Mouse (Mus musculus): ENCODE measurements around the gene Grid2. TPM values are rescaled to one million over a fixed set of nuclear protein-coding genes. Genes with fewer than 3 reads are reported as not detected.

Gene Grid2
- polyA plus RNA-seq, 1 experiment from 2014 or later = 2.2 TPM

DNA sequence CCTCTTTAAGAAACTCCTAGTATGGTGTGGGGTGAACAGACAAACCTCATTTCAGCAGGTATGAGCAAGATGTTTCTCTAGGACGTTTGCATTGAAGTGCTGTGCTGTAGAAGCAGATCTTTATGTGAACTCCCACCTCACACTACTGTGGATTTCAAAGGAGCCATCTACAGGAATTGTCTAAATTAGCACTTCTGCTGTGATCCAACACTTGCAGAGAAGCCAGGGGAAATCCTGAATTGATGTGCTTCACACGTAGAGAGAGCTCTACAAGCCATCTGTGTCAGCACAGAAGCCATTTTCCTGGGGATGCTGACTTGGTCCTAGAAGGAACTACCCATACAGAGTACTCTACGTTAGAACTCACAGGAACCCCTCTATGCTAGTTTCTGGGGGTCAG lies 430.0 kb downstream of the Grid2 start:
- no peak overlapping the region for H3K9ac ChIP-seq
- no peak overlapping the region for H3K4me2 ChIP-seq (replicated peaks)
- H3K4me3 ChIP-seq = no peak overlapping the region
- 41% methylated on average over 3 of the region's 3 CpGs for WGBS
- no peaks in the 10 kb centered on the region for H3K27me3 ChIP-seq
- no peak for ATAC-seq (ENCODE audit: low FRiP score, low read depth)
- no peaks in the 10 kb centered on the region for H3K4me1 ChIP-seq
- H3K36me3 ChIP-seq = no peaks in the 10 kb centered on the region
- no peaks in the 10 kb centered on the region for H3K9me3 ChIP-seq
- H3K27ac ChIP-seq = no peak overlapping the region

DNA sequence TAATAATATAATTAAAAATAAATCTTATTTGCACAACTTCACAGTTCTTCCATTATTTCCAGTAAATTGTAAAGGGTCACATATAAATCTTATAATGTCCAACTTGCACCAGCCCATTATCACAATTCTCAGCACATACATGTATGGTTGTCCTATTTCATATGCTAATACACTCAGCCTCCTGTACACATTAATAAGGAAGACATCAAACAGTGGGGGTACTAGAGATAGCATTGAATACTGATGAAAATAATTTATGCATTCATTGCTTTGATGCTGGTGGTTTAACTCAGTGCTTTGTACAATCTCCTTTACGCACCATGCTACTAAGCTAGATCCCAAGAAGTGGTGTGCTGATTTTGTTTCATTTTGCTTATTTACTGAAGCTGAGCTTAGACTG lies 446.0 kb downstream of the Grid2 start:
- ATAC-seq (ENCODE audit: low FRiP score, low read depth) = no peak
- H3K4me3 ChIP-seq = no peak overlapping the region
- no peak overlapping the region for H3K27ac ChIP-seq
- no peaks in the 10 kb centered on the region for H3K36me3 ChIP-seq
- no peaks in the 10 kb centered on the region for H3K9me3 ChIP-seq
- WGBS = 97% methylated on average over 1 of the region's 1 CpGs
- no peak overlapping the region for H3K4me2 ChIP-seq (replicated peaks)
- H3K27me3 ChIP-seq = no peaks in the 10 kb centered on the region
- no peak overlapping the region for H3K9ac ChIP-seq
- H3K4me1 ChIP-seq = no peaks in the 10 kb centered on the region

DNA sequence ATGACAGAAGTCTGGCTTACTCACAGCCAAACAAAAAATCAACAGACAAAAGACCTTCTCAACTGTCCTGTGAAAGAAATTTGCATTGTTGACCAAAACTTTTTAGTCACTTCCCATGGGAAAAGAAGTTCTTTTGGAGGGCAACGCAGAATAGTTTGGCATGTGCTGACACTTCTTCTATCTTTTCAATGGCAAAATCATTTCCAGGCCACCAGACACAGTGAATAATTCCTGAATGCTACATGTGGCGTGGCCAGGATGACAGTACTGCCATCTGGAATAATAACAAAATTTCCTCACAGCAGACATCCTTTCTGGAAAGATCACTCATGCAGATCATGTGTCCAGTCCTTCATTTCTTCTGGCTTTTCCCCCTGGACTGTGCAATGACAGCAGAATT lies 478.1 kb downstream of the Grid2 start:
- Histone ChIP-seq H3K9me3 (no peaks in the 10 kb centered on the region), H3K27me3 (no peaks in the 10 kb centered on the region), H3K27ac (no peak overlapping the region), H3K4me1 (no peaks in the 10 kb centered on the region), H3K4me2 (replicated peaks) (no peak overlapping the region), H3K4me3 (no peak overlapping the region), H3K36me3 (no peaks in the 10 kb centered on the region), H3K9ac (no peak overlapping the region)
- ATAC-seq (ENCODE audit: low FRiP score, low read depth) = no peak
- 76% methylated on average over 2 of the region's 2 CpGs for WGBS

DNA sequence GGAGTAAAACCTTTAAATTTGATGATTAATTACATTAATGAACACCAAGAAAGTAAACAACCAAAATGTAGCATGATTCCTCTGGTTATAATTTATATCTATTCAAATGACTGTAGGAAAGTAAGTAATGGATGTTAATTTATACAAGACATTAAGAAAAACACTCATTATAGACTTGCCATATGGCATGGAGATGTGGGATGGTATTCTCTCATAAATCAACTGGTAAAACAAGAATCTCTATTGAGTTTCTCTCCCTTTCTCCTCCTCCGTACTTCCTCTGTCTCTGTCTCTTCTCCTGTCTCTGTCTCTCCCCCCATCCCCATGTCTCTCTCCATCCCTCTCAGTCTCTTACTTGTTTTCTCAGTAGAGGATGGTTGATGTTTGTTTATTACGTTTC lies 506.9 kb downstream of the Grid2 start:
- Histone ChIP-seq H3K4me1 (no peaks in the 10 kb centered on the region), H3K4me2 (replicated peaks) (no peak overlapping the region), H3K36me3 (no peaks in the 10 kb centered on the region), H3K27ac (no peak overlapping the region), H3K9ac (no peak overlapping the region), H3K9me3 (no peaks in the 10 kb centered on the region), H3K27me3 (no peaks in the 10 kb centered on the region), H3K4me3 (no peak overlapping the region)
- WGBS = 78% methylated on average over 2 of the region's 2 CpGs
- ATAC-seq (ENCODE audit: low FRiP score, low read depth) = no peak

DNA sequence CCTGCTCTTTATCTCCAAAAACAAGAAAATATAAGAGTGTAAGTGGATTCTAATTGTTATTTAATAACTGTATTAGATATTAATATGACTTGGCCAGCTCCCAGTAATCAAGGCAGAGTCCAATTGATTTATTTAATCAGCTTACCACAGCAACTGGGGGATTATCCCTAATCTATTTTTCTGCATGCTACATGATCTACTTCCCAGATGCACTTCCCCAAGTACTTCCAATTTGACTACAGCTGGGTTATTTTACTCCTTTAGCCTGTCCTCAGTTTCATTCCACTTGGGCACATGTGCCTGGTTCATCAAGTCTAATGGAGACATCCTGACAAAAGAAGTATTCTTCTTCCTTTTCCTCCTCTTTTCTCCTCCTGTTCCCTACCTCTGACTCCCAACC lies 539.0 kb downstream of the Grid2 start:
- Histone ChIP-seq H3K4me2 (replicated peaks) (no peak overlapping the region), H3K9ac (no peak overlapping the region), H3K27me3 (no peaks in the 10 kb centered on the region), H3K4me1 (no peaks in the 10 kb centered on the region), H3K27ac (no peak overlapping the region), H3K36me3 (no peaks in the 10 kb centered on the region), H3K4me3 (no peak overlapping the region), H3K9me3 (no peaks in the 10 kb centered on the region)
- ATAC-seq (ENCODE audit: low FRiP score, low read depth) = no peak

DNA sequence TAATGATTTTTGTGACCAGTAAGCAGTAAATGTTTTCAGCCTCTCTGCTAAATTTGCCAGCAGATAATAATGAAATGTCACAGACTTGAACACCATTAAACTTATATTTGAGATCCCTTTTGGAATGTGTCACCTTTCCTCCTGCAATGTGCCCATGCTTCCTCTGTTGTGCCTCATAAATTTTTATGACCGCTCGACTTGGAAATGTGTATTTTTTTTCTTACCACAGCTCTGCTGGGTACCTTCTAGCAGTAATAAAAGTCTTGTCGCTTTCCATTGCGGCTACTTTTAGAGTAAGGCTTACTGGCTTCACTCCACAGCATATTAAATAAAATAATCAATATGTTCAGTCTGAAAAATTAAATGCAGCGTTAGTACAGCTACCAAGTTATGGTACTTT lies 564.6 kb downstream of the Grid2 start:
- H3K4me1 ChIP-seq = peaks cover 9% of the 10 kb centered on the region; the same call in 1 of the 2 replicates
- H3K9ac ChIP-seq = no peak overlapping the region
- peak overlapping the region; percentile 25; the same call in 1 of the 2 replicates for H3K4me2 ChIP-seq (replicated peaks)
- no peaks in the 10 kb centered on the region for H3K36me3 ChIP-seq
- H3K9me3 ChIP-seq = no peaks in the 10 kb centered on the region
- ATAC-seq (ENCODE audit: low FRiP score, low read depth) = peak; percentile 67; the same call in 1 of the 2 replicates
- WGBS = 11% methylated on average over 5 of the region's 5 CpGs
- no peaks in the 10 kb centered on the region for H3K27me3 ChIP-seq
- H3K27ac ChIP-seq = no peak overlapping the region; the same call in 1 of the 2 replicates
- H3K4me3 ChIP-seq = no peak overlapping the region

DNA sequence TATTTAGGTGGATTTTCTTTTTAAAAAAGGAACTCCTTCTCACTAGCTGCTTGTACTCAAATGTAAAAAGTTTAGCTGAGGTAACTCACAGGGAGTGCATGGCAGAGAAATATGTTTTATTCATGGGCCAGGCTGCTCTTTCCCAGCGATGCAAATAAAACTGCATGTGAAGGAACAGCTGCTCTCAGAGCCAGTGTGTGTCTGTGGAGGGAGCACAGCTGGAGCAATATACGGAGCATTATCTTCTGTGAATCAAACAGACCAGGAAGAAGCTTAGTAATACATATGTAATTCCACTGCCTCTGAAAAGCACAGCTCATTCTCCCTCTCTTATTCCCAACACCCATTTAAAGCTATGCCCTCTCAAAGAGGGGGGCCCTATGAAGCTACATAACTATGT lies 607.0 kb downstream of the Grid2 start:
- Histone ChIP-seq H3K27me3 (no peaks in the 10 kb centered on the region), H3K4me2 (replicated peaks) (no peak overlapping the region), H3K9ac (no peak overlapping the region), H3K9me3 (no peaks in the 10 kb centered on the region), H3K4me1 (no peaks in the 10 kb centered on the region), H3K36me3 (no peaks in the 10 kb centered on the region), H3K4me3 (no peak overlapping the region), H3K27ac (no peak overlapping the region)
- no peak for ATAC-seq (ENCODE audit: low FRiP score, low read depth)
- 26% methylated on average over 2 of the region's 2 CpGs for WGBS

DNA sequence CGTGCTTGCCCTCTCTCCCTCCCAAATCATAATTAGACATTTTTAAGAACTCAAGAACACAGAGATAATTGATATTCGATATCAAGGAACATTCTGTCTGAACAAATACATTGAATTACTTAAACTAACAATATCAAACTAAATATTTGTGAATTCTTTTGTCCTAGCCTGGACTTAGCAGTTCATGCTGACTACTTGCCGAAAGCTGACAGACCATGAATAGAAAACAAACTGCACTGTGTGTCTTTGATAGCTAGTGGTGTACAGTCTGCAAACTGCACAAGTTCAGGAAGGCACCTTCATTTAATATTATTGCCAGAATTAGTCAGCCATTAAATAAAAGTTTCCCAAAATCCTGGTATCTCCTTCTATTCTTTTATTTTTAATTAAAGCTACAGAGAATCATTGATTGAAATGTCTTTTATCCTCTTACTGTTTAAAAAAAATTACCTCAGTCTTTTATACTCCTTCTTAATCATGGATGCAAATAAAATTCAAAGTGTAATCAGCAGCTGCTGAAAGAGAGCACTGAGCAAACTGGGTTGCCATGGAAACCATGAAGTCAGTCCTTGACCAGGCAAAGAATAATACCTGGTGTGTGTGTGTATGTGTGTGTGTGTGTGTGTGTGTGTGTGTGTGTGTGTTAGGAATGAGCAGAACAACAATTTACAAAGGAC lies 621.5 kb downstream of the Grid2 start:
- 91% methylated on average over 3 of the region's 3 CpGs for WGBS
- H3K4me2 ChIP-seq (replicated peaks) = no peak overlapping the region

DNA sequence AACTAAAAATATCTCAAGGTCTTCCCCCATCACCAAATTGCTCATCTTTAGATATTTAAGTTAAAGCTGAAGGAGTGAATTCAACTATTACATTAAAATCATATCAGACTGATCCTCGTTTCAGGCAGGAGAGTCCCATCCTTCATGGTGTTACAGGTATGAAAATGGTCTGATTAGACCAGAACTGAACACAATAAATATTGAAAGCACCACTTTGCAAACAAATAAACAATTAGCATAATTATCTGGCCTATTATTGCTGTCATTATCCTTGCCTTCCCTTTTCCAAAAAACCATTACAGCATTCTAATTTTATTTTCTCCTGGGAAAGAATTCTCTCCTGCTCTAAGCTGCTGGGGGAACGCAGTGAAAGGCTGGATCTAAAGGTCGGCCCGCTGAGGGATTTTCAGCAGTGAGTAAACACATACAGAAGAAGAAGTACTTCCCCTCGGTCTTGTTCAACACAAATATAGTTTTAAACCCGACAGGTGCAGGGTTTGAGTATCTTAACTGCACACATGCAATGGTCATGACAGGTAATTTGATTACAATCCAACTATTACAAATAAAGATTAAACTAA lies 622.2 kb downstream of the Grid2 start:
- H3K27ac ChIP-seq = no peak overlapping the region
- no peak overlapping the region for H3K9ac ChIP-seq
- no peak overlapping the region for H3K4me2 ChIP-seq (replicated peaks)
- H3K4me1 ChIP-seq = no peaks in the 10 kb centered on the region
- no peak for ATAC-seq (ENCODE audit: low FRiP score, low read depth)
- H3K36me3 ChIP-seq = no peaks in the 10 kb centered on the region
- H3K9me3 ChIP-seq = no peaks in the 10 kb centered on the region
- H3K4me3 ChIP-seq = no peak overlapping the region
- 68% methylated on average over 6 of the region's 6 CpGs for WGBS
- no peaks in the 10 kb centered on the region for H3K27me3 ChIP-seq

More for the DNA sequence above, 621.5 kb downstream of the Grid2 start:
- ATAC-seq (ENCODE audit: low FRiP score, low read depth) = no peak
- Histone ChIP-seq H3K4me1 (no peaks in the 10 kb centered on the region), H3K4me3 (no peak overlapping the region), H3K27ac (no peak overlapping the region), H3K9me3 (no peaks in the 10 kb centered on the region), H3K27me3 (no peaks in the 10 kb centered on the region), H3K9ac (no peak overlapping the region), H3K36me3 (no peaks in the 10 kb centered on the region)

DNA sequence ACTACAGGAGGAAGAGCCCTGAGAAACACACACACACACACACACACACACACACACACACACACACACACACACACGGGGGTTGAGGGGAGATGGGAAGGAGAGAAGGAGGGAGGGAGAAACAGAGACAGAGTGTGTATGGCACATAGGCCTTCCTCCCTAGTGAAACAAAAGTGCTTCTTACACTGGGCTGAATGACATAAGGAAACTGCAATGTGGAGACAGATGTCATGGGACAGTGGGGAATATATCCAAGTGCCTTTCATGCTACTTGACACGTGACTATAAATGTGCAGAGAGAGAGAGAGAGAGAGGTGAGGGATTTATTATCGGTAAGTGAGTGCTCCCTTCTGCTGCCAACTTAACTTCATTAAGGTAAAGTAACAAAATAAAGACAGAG lies 639.0 kb downstream of the Grid2 start:
- Histone ChIP-seq H3K4me3 (no peak overlapping the region), H3K4me1 (no peaks in the 10 kb centered on the region), H3K36me3 (no peaks in the 10 kb centered on the region), H3K9ac (no peak overlapping the region), H3K9me3 (no peaks in the 10 kb centered on the region), H3K27ac (no peak overlapping the region), H3K4me2 (replicated peaks) (no peak overlapping the region), H3K27me3 (no peaks in the 10 kb centered on the region)
- no peak for ATAC-seq (ENCODE audit: low FRiP score, low read depth)
- 51% methylated on average over 3 of the region's 3 CpGs for WGBS

DNA sequence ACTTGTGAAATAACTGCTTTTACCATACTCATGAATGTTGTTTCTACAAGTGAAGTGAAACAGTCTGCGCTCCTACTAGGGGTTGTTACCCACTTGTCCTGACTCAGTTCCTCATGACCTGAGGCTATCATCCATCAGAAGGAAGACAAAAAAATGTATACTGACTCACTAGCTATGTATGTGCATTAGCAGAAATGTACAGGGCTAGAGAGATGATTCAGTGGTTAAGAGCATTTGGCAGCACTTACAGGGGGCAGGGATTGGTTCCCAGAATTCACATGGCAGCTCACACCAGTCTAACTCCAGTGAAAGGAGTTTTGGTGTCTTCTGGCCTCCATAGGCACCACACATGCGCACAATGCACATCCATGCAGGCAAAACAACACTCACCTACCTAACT lies 642.5 kb downstream of the Grid2 start:
- no peaks in the 10 kb centered on the region for H3K27me3 ChIP-seq
- 94% methylated on average over 2 of the region's 2 CpGs for WGBS
- no peak overlapping the region for H3K4me3 ChIP-seq
- no peak overlapping the region for H3K4me2 ChIP-seq (replicated peaks)
- H3K27ac ChIP-seq = no peak overlapping the region
- H3K9ac ChIP-seq = no peak overlapping the region
- H3K36me3 ChIP-seq = no peaks in the 10 kb centered on the region
- H3K9me3 ChIP-seq = no peaks in the 10 kb centered on the region
- H3K4me1 ChIP-seq = no peaks in the 10 kb centered on the region
- no peak for ATAC-seq (ENCODE audit: low FRiP score, low read depth)

DNA sequence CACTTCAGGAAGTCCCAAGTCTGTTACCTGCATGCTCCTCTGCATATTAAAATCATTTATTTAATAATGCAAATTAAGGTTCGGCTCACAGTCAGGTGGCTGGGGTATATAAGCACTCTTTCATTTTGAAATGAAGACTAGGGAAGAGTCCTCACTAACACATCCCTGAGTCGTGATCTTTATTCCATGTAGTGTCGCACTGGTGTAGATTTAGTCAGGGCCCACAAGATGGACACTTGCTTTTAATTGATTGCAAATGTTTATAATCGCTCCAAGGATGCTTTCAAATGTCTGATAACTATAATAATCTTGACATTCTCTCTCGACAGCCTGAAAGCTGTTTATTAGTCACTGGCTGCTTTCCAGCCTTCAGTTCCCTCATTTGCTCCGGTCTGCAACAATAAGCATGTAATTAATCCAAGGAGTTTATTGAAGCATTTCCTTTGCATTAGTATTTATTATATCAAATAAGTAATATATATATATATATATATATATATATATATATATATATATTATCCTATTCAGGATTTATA lies 661.4 kb downstream of the Grid2 start:
- Histone ChIP-seq H3K27me3 (no peaks in the 10 kb centered on the region), H3K27ac (no peak overlapping the region), H3K9ac (no peak overlapping the region), H3K4me3 (no peak overlapping the region), H3K4me2 (replicated peaks) (no peak overlapping the region), H3K36me3 (no peaks in the 10 kb centered on the region), H3K9me3 (no peaks in the 10 kb centered on the region), H3K4me1 (no peaks in the 10 kb centered on the region)
- WGBS = 73% methylated on average over 6 of the region's 6 CpGs
- no peak for ATAC-seq (ENCODE audit: low FRiP score, low read depth)

DNA sequence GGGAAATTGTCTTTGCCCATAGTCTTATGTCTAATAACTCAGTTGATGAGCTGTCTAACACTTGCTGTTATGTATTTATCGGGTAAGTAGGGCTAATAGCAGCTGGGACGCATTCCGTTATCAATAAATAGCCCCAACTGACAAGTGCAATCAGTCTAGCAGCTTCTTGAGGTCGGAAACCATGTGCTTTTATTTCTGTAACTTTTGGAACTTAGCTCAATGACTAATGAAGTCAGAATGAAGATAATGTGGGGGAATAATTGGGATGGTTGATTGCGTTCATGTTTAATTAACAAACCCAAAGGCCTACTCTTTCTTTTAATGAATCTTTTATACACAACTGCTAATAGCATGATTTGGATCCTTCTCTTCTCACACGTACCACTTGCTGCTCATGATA lies 666.3 kb downstream of the Grid2 start:
- Histone ChIP-seq H3K27ac (no peak overlapping the region), H3K9ac (no peak overlapping the region), H3K27me3 (no peaks in the 10 kb centered on the region), H3K4me3 (no peak overlapping the region), H3K36me3 (no peaks in the 10 kb centered on the region), H3K4me2 (replicated peaks) (no peak overlapping the region), H3K9me3 (no peaks in the 10 kb centered on the region), H3K4me1 (no peaks in the 10 kb centered on the region)
- WGBS = 89% methylated on average over 6 of the region's 6 CpGs
- ATAC-seq (ENCODE audit: low FRiP score, low read depth) = no peak
